Mouse (Mus musculus) B cell, adult 2 months (primary cell): ENCODE measurements around the gene Sfi1.
"Not testable (repeated sequence)": the region's sequence is repeated elsewhere in the genome, so short reads cannot be mapped to it uniquely, and the experiment has no call there.

Source experiments
- DNase-seq, 2 experiments: peaks; one replicate each; pipeline ENCODE4 v3.0.0; 2022

Gene Sfi1

DNA sequence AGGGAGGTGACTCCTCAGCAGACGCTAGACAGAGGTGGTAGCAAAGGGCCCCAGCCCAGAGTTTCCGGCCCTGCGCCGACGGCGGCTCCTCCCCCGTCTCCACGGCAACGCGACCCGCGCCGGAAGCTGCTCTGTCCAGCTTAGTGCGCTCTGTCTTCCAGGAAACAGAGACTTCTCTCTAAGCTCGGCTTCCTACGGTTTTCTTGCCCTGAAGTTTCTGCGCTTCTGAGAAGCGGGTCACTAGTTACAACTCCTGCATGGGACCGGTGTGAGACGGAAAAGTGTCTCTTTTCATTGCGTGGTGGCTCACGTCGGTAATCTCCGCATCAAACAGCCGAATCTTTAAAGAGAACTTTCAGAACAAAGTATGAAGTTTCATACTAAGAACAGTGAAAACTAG is at the start of gene Sfi1:
Gene Sfi1, minus strand, starts transcription at position 101 of the 400 bp plus-strand sequence.
- DNase-seq = no peak

DNA sequence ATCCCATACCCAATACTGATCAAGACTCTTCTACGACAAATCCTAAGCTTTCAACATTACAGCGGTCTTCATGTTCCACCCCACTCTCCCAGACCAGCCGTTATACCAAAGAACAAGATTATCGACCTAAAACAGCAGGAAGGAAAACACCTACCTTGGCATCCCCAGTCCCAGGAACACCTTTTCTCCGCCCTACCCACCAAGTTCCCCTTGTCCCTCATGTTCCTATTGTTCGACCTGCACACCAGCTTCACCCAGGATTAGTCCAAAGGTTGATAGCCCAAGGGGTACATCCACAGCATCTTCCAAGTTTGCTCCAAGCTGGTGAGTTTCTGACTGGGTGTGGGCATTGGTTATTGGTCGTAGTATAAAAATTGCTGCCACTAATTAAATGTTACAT is 49.1 kb upstream of the Sfi1 start:
- DNase-seq = no peak

DNA sequence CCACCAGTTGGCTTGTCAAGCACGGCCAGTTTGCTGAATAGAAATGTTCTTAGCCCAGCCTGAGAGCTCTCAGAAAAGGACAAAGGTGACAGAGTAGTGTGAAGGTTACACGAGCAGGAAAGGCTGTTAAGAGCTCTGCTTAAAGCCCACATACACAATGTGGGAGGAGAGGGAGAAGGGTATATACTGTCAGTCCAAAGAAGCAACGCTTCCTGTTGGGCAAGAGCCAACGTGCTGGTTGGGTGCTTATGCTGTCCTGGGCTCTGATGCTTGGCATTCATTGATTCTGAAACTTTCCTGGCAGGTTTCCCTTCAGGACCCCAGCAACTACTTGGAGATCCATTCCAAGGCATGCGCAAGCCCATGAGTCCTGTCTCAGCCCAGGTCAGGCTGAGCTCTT is 42.0 kb upstream of the Sfi1 start:
- DNase-seq = no peak

DNA sequence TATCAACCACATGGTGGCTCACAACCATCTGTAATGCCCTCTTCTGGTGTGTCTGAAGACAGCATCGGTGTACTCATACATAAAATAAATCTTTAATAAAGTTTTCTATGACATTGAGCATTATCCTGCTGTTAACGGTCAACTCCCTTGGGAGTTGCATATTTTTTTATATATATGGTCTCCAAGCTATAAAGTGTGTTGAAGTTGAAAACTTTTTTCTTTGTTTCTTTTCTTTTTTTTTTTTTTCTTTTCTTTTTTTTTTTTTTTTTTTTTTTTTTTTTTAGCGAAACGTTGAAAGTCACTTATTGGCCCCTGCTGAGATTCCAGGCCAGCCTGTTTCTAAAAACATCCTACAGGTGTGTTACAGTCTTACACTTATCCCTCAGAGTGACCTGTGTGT is 40.4 kb upstream of the Sfi1 start:
- DNase-seq = no peak

DNA sequence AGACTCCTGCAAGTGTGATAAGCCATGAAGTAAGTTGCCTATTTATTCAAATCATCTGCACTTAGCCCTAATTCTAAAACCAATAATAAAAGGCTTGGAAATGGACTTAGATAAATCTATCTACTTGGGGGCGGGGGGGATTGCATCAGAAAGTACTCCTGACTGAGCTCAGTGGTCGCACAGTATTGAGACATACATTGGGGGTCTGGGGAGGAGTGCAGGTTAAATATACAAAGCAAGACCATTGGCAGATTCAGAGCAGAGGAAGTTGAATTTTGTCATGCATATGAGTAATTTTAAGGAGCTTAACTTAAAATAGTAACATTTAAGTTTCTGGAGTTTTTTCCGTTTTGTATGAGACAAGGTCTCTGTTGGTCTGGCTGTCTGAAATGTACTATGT is 39.0 kb upstream of the Sfi1 start:
- DNase-seq = no peak

DNA sequence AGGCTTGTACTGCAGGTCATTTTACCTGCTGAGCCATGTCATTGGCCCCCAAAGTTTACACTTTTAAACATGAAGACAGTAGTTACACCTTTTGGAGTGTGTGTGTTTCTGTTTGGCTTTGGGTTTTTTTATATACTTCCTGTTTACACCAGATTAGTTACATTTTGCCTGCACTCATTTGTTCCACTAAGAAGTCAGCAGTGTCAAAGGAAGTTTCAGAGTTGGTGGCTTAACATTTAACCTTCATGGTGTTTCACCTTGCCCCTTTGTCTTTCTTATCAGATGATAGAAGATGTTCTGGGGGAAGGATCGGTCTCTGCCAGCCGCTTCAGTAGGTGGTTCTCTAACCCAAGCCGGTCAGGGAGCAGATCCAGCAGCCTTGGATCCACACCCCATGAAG is 33.9 kb upstream of the Sfi1 start:
- no peak for DNase-seq

DNA sequence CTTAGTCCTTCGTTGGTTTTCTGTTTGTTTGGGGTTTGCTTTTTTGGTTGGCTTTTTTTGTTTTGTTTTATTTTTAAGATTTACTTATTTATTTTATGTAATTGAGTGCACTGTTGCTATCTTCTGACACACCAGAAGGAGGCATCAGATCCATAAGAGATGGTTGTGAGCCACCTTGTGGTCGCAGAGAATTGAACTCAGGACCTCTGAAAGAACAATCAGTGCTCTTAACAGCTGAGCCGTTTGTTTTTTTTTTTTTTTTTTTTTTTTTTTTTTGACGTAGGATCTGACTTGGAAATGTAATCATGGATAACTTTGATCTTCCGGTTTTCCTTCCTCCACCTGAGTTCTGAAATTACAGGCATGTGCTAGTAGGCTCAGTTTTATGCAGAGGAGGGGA is 29.8 kb upstream of the Sfi1 start:
- DNase-seq = no peak

DNA sequence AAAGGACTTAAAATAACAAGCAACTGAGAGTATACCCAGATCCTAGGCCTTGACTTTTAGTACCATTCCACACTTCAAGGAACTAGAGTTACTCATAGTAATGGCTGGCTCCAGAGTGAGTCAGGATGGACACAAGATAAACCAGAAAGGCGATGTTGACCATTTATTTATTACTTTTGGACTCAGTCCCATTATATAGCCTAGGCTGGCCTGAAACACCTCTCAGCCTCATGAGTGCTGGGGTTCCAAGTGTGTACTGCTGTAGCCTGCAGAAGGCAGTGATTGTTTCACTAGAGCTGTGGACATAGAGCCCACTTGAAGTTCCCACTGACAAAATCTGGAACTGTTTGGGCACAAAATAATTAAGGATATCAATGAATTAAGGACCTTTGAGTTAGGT is 19.3 kb upstream of the Sfi1 start:
- no peak for DNase-seq

DNA sequence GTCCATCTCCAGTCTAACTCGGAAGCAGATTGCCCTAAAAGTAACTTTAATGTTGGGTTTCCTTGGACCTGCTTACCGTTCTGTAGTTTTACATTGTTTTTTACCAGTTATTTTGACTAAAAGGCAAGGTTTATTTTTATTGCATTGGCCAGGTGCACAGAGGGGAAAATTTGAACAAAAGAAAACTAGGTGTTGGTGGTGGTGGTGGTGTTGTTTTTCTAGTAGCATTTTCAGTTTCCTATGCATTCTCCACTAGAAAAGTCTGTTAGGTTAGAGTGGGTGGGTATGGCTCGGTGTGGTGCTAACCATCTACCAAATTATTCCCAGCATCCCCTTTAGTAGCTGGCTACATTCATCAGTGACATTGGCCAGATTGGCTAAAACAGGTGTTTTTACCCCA is 13.5 kb upstream of the Sfi1 start:
- no peak for DNase-seq

DNA sequence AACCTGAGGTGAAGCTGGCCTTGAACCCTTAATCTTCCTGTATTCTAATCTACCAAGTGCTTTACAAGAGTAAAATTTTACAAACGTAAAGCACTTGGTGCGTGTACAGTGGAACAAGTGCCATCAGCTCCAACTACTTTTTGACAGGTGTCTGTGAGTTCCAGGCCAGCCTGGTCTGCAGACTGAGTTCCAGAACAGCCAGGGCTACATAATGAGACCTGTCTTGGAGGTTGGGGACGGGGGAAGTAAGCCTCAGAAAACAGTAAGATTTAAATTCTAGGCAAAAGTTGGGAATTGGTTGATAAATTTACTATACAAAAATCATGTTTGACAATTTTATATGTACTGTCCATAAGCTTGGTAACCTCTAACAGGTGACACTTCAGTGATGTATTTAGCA is 11.9 kb upstream of the Sfi1 start:
- no peak for DNase-seq

DNA sequence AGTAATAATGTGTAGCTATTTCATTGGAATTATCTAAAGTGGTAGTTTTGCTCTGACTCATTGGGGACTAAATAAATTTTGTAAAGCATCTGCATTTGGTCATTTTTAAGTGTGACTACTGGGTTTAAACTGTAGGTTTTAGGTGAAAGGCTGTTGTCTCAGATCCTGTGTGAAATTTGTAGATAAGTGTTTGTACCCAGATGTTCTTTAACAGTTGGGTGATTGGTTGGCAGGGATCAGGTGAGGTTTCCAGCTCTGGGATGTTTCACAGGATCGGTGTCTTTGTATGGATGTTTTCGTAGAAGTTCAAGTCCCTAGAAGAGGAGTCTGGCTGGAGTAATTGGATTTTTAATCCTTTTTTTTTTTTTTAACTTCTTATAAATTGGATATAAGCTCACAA is 10.5 kb upstream of the Sfi1 start:
- no peak for DNase-seq

DNA sequence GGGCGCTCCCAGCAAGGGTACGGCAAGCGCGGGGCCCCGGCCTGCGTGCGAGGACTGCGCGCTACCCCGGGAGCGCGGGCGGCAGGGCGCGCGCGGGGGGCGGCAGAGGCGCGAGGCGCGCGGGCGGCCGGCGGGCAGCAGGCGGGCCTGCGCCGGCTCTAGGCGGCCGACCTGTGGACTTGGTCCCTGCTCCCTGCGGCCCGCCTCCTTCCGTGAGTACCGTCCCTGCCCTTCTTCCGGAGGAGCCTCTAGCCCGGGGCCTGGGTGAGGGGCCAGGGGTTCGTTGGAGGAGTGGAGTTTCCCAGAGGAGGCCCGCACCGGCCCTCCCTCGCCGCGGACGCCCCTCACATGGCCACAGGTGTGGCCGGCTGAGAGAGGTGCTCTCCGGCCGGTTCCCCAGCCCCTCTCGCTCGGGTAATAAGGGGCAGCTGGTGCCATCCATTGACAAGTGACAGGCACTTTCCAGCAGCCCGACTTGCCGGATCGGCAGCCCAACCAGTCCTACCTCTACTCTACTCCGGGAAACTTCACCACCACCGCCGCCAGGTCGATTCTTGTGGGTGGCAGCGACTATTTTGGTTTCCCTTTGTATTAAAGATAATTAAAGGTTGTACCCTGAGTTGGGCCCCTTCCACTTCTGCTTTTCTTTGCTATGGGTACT is 9.6 kb upstream of the Sfi1 start:
- DNase-seq = peak; percentile 84

DNA sequence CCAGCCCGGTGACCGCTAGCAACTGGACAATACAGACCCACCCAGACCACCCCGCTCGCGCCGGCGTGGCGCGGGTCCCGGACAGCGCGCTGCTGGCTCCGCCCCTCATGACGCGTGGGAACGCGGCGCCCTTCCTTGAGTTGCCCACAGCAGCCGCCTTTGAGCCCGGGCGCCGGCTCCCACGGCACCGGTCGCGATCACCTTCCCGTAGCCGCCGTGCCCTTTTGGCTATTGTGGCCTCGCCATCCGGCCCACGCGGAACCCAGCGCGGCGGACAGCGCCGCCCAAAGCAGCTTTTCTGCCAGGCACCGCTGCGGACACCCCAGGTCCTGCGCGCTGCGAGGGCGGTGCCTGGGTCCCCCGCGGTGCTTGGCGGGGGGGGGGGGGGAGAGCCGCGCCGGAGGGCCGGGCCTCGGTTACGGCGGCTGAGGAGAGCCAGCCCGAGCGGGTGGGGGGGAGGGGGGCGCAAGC is 9.0 kb upstream of the Sfi1 start, which contains the start of gene Eif4enif1:
Gene Eif4enif1, plus strand, starts transcription at position 162 of the 471 bp plus-strand sequence.
- peak; percentile 89 to 93 for DNase-seq

DNA sequence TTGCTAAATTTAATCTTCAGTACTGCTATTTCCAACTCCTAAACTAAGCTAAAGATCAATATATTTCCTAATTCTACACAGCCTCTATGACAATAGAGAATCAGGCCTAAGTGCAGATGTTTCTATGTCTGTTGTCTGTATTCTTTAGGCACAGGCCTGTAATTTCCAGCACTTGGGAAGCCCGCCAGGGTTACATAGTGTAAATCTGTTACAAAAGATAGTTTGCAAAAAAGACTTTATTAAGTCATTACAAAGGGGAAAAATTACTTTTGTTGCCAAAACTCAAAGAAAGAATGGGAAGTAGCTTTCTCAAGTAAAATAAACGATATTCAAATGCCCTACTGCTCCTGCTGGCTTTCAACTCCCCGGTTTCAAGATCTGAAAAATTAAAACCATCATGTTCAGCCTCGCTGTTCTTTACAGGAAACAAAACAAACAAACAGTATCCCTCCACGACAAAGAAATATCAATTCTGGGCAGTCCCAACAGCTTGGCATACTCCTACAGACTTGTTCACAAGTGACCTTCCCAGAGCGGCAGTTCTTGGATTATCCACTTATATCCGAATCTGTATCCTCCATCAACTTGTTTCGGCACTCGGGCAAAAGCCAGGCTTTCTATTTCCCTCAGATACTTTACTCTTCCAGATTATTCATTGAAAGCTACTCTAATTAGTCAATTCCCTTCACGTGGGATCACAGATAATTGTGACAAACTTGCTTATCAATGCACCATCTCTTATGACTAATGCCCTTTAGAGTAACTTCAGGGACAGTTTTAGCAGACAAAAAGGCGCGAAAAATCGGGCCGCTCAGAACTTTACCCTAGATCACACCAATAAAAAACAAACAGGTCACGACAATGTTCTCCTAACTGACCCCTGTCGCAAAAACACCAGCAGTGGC is 8.3 kb upstream of the Sfi1 start:
- DNase-seq = no peak

DNA sequence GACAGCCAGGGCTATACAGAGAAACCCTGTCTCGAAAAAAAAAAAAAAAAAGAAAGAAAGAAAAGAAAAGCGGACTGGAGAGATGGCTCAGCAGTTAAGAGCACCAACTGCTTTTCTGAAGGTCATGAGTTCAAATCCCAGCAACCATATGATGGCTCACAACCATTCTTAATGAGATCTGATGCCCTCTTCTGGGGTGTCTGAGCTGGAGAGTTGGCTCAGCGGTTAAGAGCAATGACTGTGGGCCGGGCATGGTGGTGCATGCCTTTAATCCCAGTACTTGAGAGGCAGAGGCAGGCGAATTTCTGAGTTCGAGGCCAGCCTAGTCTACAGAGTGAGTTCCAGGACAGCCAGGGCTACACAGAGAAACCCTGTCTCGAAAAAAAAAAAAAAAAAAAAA is 7.4 kb upstream of the Sfi1 start:
- DNase-seq = not testable (repeated sequence)

DNA sequence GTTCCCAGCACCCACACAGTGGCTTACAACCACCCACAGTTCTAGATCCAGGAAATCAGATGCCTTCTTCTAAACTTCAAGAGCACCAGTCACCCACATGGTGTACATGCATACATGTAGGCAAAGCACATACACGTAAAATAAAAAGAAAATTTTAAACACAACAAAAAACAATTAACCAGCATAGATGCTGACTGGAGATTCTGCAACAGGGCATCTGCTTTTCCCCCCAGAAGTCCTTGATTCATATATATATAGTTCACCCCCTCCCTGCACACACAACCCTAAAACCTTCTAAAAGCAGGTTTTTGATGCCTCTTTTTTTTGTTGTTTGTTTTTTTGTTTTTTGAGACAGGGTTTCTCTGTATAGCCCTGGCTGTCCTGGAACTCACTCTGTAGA is 10.6 kb downstream of the Sfi1 start:
- DNase-seq = peak in 1 of 2 experiments; percentile 19

DNA sequence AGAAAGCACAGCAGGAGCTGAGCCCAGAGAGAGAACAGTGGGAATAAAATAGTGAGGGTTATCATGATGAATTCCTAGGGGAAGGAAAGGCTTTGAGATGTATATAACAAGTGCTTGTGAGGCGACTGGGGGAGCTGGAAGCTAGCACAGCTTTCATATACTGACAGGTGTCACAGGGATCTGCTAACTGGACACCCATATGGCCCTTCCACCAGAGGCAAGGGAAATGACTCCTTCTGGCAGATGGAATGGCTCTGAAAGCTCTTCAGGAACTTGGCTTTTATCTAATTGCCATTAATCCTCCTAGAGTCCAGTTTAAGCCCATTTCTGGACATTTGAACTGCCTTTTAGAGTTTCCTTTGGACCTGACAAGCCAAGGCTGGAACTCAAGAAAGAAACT is 11.3 kb downstream of the Sfi1 start:
- DNase-seq = not testable (repeated sequence)

DNA sequence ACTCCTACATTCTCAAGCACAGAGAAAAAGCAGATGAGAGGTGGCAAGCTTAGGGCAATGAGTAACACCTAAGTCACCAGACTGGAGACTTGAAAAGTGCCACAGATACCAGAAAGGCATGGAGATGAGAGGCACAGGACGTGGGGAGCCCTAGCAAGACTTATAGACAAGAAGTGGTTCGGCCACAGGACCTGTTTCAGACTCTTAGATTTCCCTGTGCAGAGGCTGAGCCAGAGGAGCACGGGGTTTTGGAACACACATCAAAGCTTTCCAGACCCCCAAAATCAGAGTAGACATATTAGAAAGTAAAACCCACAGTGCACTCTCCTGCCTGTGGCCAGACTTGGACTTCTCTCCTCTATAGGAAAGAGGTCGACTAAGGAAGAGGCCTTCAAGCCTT is 12.0 kb downstream of the Sfi1 start:
- peak; percentile 66 to 70 for DNase-seq

DNA sequence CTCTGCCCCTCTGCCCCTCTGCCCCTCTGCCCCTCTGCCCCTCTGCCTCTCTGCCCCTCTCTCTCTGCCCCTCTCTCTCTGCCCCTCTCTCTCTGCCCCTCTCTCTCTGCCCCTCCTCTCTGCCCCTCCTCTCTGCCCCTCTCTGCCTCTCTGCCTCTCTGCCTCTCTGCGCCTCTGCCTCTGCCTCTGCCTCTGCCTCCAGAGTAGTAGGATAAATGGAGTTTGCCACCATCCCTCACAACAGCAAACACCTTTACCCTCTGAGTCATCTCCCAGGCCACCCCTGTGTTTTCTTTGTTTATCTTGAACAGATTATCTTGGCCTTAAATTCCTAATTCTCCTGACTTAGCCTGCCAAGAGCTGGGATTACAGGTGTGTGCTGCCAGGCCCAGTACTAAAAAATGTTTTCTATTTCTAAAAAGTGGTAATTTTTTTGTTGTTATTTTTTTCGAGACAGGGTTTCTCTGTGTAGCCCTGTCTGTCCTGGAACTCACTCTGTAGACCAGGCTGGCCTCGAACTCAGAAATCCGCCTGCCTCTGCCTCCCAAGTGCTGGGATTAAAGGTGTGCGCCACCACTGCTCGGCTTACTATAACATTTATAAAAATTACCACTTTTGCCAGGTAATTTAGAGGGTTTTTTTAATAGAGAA is 12.6 kb downstream of the Sfi1 start:
- DNase-seq = peak in 1 of 2 experiments; percentile 4

DNA sequence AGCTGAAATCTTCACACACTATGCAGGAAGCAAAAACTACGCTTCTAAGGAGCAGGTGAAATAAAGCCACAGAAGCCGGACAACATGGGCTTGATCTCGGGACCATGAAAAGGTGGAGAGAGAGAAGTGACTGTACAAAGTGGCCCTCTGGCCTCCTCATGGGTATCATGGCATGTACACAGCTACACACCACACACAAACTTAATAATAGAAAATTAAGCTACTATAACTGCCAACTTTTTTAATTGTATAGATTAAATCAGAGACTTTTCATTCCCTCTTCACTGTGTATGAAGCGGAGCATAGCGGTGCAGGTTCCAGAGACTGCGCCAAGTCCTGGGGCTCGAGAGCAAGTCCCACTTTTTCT is 13.6 kb downstream of the Sfi1 start:
- peak; percentile 25 to 32 for DNase-seq

DNA sequence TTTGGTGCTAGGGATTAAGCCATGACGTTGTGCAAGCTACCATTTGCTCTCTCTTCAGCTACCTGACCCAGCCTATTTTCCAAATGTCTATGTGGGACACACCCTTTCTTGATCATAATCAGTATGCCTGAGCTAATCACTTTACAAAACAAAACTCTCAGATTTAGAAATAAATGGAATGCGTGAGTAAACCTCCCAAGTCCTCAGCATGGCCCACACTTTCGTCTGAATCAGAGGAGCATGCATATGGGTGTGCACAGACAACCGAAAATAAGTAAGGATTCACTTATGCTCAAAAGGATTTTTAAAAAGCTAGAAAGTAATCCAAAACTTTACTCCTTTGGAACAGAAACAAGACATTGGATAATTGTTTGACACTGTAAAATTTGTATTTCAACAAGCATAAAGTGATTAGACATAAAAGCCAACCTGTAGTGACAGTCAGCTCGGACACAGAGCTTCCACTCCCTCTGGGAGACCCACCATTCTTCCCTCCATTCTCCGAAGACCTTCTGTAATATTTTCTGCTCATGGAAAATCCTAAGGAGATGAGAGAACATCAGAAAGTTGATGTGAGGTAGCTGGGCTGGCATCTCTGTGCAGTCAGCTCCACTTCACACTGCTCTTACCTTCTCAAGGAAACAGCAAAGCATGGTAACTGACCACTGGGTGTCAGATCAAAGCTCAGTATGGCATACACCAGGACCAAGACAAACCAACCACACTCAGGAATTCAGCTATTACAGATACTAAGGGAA is 14.1 kb downstream of the Sfi1 start:
- DNase-seq = peak; percentile 6 to 27

DNA sequence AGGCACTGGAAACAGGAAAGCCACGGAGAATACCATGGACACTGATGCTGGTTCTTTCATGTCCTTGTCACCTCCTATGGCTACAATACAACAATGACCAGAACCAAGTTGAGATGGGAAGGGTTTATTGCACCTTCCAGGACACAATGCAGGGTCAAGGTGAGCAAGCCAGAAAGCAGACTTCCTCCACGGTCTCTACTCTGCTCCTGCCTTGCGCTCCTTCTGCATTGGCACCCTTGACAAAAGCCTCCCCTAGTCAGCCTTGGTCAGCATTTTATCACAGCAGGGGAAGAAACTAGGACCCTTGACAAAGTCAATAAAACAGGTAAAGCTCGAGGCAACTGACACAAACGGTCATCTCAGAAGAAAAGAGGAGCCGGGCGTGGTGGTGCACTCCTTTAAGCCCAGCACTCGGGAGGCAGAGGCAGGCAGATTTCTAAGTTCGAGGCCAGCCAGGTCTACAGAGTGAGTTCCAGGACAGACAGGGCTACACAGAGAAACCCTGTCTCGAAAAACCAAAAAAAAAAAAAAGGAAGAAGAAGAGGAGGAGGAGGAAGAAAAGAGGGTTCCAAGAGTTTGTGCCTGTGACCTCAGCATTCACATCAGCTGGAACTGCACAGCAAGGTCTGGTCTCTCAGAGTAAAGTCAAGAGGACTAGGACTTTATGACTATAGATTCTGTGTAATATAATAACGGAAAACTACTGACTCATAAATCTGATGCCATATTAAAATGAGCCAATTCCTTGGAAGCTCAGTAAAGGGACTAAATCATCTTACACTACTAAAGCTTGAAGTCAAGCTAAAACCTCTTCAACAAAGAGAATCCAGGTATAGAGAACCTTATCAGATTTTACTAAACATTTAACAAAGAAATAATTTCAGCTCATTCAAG is 19.6 kb downstream of the Sfi1 start:
- peak; percentile 53 to 58 for DNase-seq
